Mouse (Mus musculus) heart, postnatal 0 days (tissue): ENCODE measurements at regions not wholly inside any gene's neighbourhood (a gene's known extent, or its start where the extent isn't known, plus 50 kb on each side); places are given as distances from the start of the nearest gene placed in this dataset.

ENCODE experiments used
- CTCF ChIP-seq: IDR thresholded peaks from 2 replicates; pipeline ENCODE4 v1.5.1; 2016; ENCODE audit warnings: antibody characterized with exemption, control low read depth, low read depth
- EP300 ChIP-seq: IDR thresholded peaks from 2 replicates; pipeline ENCODE4 v1.6.1; 2016; ENCODE audit warnings: antibody characterized with exemption, low read depth

DNA sequence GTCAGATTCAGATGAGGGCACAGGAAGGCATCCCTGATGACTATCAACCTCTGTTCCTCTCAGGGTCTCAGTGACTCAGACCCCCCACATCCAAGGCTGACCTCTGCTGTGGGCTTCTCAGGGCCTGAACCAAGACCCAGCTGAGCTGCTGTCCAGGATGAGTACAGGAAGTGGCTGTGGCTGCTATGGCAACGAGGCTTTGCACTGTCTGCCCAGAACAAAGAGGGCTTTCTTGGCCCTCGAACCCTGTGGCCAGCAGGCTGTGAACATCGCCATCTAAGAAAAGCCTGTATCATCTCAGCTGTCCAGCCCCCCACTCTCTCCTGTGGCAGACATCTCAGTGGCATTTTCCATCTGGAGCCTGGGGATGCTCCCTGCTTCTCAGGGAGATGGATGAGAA is 159.5 kb downstream of the 3100002H09Rik start:
- TF ChIP-seq CTCF: no peak
- TF ChIP-seq EP300: no peak
